Mouse (Mus musculus) retina, adult 2 months (tissue): Measurements from ENCODE around the gene Mprip.
A peak's percentile ranks its signal among the peaks of the same experiment; 100 is the strongest.

Source experiments
- DNase-seq: peaks from one replicate; pipeline ENCODE4 v3.0.0-alpha.2; 2012; ENCODE audit warnings: low read depth, low spot score

Mprip gene

GRCm38 (mm10) chr11:59803516-59803915 lies 142.4 kb downstream of the Mprip start:
- DNase-seq = no peak

- DNase-seq = no peak
These were observed 143.5 kb downstream of the Mprip start for GRCm38 (mm10) chr11:59804409-59805110.

- no peak for DNase-seq
These were observed 144.2 kb downstream of the Mprip start for GRCm38 (mm10) chr11:59805256-59805655.

- DNase-seq = no peak
These were observed 144.6 kb downstream of the Mprip start for GRCm38 (mm10) chr11:59805656-59806055.

- DNase-seq = peak; percentile 37
These were observed 147.3 kb downstream of the Mprip start for GRCm38 (mm10) chr11:59808170-59808960.

- DNase-seq = peak; percentile 33
These were observed 148.1 kb downstream of the Mprip start for GRCm38 (mm10) chr11:59809071-59809669.

GRCm38 (mm10) chr11:59809670-59810474 lies 148.8 kb downstream of the Mprip start, which contains the start of gene Flcn:
Flcn (minus strand) TSS chr11:59810016.
- peak; percentile 81 for DNase-seq

- no peak for DNase-seq
These were observed 149.5 kb downstream of the Mprip start for GRCm38 (mm10) chr11:59810480-59811158.

GRCm38 (mm10) chr11:59811211-59811610 lies 150.1 kb downstream of the Mprip start:
- peak; percentile 74 for DNase-seq

GRCm38 (mm10) chr11:59813276-59813675 lies 152.2 kb downstream of the Mprip start:
- no peak for DNase-seq

GRCm38 (mm10) chr11:59814311-59814710 lies 153.2 kb downstream of the Mprip start:
- DNase-seq = no peak

- DNase-seq = no peak
These were observed 153.8 kb downstream of the Mprip start for GRCm38 (mm10) chr11:59814936-59815335.

- DNase-seq = no peak
These were observed 154.5 kb downstream of the Mprip start for GRCm38 (mm10) chr11:59815482-59816065.

GRCm38 (mm10) chr11:59817916-59818315 lies 156.8 kb downstream of the Mprip start:
- DNase-seq = no peak

GRCm38 (mm10) chr11:59821625-59822024 lies 160.5 kb downstream of the Mprip start:
- DNase-seq = no peak
